Mouse (Mus musculus) left cerebral cortex, postnatal 36 days (tissue): ENCODE results near the gene Olfr974. TPM values are rescaled to one million over a fixed set of nuclear protein-coding genes. Genes with fewer than 3 reads are reported as not detected.
"Not testable (repeated sequence)": the region's sequence is repeated elsewhere in the genome, so short reads cannot be mapped to it uniquely, and the experiment has no call there.

Source experiments
- DNase-seq, 2 experiments: peaks; one replicate each; pipeline ENCODE4 v3.0.0; 2021 to 2022; ENCODE audit warnings: low spot score in 2 of 2, mixed read lengths in 1 of 2
- intact Hi-C: fragments of 180-260 bp; cut with DNase I; formaldehyde crosslinking; loops from one replicate; pipeline ENCODE4 v1.15.1; 2025
- total RNA-seq, 2 experiments: library from RNA; stranded (reverse); gene quantifications; 2 replicates each; pipeline ENCODE4 v1.2.3; 2021

Gene Olfr974
- total RNA-seq, result not detected

DNA sequence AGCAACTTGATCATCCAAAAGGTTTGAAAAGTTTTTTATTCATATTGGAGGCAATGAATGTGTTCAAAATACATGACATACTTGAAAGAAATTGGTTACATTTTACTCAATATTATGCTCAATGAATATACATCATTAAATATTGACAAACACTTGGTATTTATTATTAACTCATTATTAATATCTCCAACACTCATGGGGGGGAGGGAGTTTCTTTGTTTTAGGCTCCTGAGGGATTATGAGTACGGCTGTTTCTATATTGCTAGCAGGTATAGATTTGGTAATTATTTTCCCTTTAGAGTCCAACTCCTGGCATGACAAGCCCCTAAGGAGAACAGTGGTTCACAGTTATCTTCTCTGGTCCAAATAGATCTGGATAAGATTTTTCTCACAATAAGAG lies at the start of gene Olfr974:
Gene Olfr974 (plus strand): TSS at position 301 of the 400 bp plus-strand sequence.
- DNase-seq, result no peak
- intact Hi-C loops, result no loop called here

GRCm38 (mm10) chr9:39905106-39905505 lies 32.2 kb upstream of the Olfr974 start:
- no peak for DNase-seq
- intact Hi-C loops, result no loop called here

DNA sequence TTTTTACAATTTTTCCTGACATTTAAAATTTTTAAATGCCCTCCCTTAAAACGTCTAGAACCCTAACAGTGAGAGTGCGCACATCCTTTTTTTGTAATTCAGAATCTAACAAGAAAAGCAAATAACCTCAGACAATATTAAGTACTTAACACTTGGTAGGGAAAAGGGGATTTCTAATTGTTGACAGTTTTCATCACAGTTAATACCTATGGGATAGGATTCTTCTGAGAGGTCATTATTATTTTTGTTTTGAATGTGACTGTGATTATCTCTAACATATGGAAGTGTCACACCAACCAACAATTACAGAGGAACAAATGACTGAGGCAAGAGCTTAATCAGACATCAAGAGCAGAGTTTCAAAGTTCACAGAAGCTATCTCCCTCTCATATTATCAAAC lies 30.3 kb upstream of the Olfr974 start, which contains the start of gene Olfr229:
Gene Olfr229 (plus strand): TSS at position 301 of the 400 bp plus-strand sequence.
- no peak for DNase-seq
- intact Hi-C loops, result no loop called here

GRCm38 (mm10) chr9:39909939-39910338 lies 27.4 kb upstream of the Olfr974 start:
- intact Hi-C loops, result no loop called here
- no peak for DNase-seq

DNA sequence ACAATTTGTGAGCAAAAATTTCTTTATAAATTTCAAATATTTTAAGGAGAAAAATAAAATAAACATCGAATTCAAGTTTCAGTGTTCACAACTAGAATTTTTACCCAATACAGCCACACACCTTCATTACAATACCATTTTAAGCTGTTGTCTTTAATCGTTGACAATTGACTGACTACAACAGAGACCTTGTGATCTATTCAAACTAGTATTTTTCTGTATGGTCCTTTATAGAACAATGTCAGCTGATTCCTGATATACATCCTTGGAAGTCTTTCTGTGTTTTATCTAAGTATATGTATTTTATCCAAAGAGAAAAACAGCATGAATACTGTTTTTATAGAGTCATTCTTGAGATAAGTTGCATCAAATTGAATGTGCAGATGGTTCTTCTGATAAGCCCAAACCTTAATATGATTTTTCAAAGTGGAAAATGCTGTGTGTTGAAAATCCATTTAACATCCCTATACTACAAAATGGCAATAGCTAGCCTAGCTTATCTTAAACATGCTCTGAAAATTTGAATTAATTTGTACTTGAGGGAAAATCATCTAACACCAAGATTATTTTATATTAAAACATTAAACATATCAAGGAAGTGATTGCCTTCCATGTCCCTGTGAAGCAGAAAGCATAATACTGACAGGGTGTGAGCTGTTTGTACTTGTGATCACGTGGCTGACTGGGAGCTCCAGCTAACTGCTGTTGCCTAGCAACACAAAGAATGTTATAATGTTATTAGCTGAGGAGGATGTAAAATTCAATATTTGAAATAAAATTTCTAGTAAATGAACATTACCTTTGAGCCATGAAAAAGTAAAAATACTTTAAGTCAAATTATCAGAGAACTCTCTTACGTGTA lies 9.1 kb upstream of the Olfr974 start:
- intact Hi-C loops, DNase-seq: not testable (repeated sequence)

DNA sequence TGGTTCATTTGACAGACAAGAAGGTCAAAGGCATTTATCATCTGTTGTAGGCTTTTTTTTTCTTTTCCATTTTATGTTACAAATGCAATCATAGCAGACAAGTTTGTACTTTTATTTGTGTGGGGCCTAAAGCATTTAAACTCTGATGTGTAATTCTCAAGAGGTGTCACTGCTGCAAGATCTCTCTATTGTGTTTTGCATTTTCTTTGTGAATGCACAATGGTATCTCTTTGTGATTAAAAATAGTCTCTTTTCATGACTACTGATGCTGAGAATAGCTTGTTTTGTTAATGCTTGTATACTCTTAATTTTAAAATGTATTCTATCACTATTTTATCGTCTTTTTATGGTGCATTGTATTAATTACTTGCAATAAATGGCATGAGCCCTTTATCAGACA lies 8.5 kb upstream of the Olfr974 start:
- intact Hi-C loops, DNase-seq: not testable (repeated sequence)

GRCm38 (mm10) chr9:39951946-39952345 lies 14.6 kb downstream of the Olfr974 start, which contains the start of gene Olfr975:
TSS of gene Olfr975 (minus strand) at chr9:39952046.
- DNase-seq, result no peak
- intact Hi-C loops, result no loop called here

DNA sequence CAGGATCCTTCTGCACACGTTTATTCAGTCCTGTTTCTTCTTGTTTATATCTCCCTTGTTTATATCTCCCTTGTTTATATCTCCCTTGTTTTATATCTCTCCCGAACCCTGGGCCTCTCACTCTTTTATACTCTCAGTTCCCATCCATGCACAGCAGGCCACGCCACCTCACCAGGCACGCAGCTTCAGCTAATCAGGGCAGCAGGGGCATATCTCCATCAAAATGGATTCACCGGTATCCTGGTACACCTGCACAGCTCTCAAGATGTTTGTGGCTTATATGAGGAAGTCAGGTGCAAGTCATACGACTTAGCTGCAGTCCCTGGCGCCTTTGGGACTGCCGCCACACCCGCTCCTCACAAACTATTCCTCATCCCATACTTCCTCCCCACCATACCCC lies 23.7 kb downstream of the Olfr974 start, which contains the start of gene Olfr976:
Gene Olfr976 (minus strand): TSS at position 101 of the 400 bp plus-strand sequence.
- intact Hi-C loops, DNase-seq: not testable (repeated sequence)

DNA sequence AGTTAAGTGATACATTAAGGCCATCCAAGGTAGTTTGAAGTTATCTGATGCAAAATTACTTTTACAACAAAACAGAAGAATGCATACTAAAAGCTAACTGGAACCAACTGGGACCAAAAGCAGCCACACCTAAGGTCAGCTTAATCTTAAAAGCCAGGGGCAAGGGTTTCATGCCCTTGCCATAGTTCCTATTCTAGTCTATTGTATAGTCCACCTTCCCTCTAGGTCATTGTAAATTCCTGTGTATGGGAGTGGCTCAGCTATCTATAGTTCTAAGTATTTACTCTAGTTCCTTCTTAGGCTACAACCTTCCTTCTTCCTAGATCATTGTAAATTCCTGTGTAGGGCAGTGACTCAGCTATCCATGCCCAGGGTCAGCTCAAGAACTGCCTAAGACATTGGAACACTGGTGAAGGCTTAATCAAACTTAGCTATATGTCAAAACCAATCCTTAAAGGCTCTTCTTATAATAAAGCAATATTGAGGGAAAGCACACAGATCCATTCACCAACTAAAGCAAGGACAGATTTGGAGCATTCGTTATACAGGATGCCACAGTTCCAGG lies 39.4 kb downstream of the Olfr974 start:
- DNase-seq, intact Hi-C loops: not testable (repeated sequence)

GRCm38 (mm10) chr9:39991813-39992212 lies 54.5 kb downstream of the Olfr974 start, which contains the start of gene Olfr978:
TSS of gene Olfr978 (plus strand) at chr9:39992113.
- DNase-seq, result no peak
- intact Hi-C loops, result no loop called here

Other genes starting within 250 kb of the Olfr974 start
- not detected for gene Olfr149, start 230.4 kb upstream of the Olfr974 start, total RNA-seq
- gene Olfr965, start 226.1 kb upstream of the Olfr974 start, total RNA-seq, result not detected
- gene Olfr150, start 206.5 kb upstream of the Olfr974 start, total RNA-seq, result not detected
- not detected for gene Olfr967, start 191.3 kb upstream of the Olfr974 start, total RNA-seq
- gene Olfr968, start 154.2 kb upstream of the Olfr974 start, total RNA-seq, result not detected
- gene Olfr969, start 146.6 kb upstream of the Olfr974 start, total RNA-seq, result not detected
- not detected for gene Olfr970, start 128.6 kb upstream of the Olfr974 start, total RNA-seq
- not detected for gene Olfr971, start 100.6 kb upstream of the Olfr974 start, total RNA-seq
- gene Olfr972, start 71.1 kb upstream of the Olfr974 start, total RNA-seq, result not detected
- not detected for gene Olfr229, start 30.2 kb upstream of the Olfr974 start, total RNA-seq
- not detected for gene Olfr975, start 14.5 kb downstream of the Olfr974 start, total RNA-seq
- gene Olfr976, start 23.6 kb downstream of the Olfr974 start, total RNA-seq, result not detected
- gene Olfr978, start 54.6 kb downstream of the Olfr974 start, total RNA-seq, result not detected
- gene Olfr979, start 66.0 kb downstream of the Olfr974 start, total RNA-seq, result not detected
- gene Olfr980, start 72.1 kb downstream of the Olfr974 start, total RNA-seq, result not detected
- gene Olfr981, start 84.0 kb downstream of the Olfr974 start, total RNA-seq, result not detected
- gene Olfr982, start 136.3 kb downstream of the Olfr974 start, total RNA-seq, result not detected
- not detected for gene Olfr983, start 156.1 kb downstream of the Olfr974 start, total RNA-seq
- not detected for gene Olfr984, start 176.7 kb downstream of the Olfr974 start, total RNA-seq
- gene Olfr985, start 192.7 kb downstream of the Olfr974 start, total RNA-seq, result not detected
- not detected for gene Tmem225, start 210.6 kb downstream of the Olfr974 start, total RNA-seq
- gene Olfr986, start 243.4 kb downstream of the Olfr974 start, total RNA-seq, result not detected